Mouse (Mus musculus) retina, postnatal 7 days (tissue): ENCODE measurements around the gene Clca3a2.
A peak's percentile ranks its signal among the peaks of the same experiment; 100 is the strongest.
"Not testable (repeated sequence)": the region's sequence is repeated elsewhere in the genome, so short reads cannot be mapped to it uniquely, and the experiment has no call there.

ENCODE experiments used
- DNase-seq: peaks from one replicate; pipeline ENCODE4 v3.0.0-alpha.2; 2012; ENCODE audit warnings: low read depth, low spot score

Clca3a2 gene

DNA sequence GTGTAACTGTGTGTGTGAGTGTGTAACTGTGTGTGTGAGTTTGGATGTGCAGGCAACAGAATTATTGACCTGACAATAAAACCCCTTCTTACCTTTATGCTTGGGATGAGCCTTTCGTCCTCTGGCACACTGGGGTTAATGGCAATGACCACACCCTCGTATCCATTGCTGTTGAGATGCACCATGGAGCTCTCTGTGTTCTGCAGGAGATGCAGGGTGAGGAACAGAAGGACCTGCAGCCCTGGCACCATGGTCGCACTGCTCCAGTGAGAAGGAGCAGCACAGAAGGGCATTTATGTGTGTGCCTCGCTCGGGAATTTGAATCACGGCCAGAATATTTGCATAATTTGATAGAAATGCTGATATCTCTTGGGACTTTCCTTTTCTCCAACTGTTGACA is at the start of gene Clca3a2:
Clca3a2 (minus strand) TSS at position 276 of the 400 bp plus-strand sequence.
- not testable (repeated sequence) for DNase-seq

- no peak for DNase-seq
Measured at GRCm38 (mm10) chr3:144849584-144849983, 30.3 kb upstream of the Clca3a2 start.

DNA sequence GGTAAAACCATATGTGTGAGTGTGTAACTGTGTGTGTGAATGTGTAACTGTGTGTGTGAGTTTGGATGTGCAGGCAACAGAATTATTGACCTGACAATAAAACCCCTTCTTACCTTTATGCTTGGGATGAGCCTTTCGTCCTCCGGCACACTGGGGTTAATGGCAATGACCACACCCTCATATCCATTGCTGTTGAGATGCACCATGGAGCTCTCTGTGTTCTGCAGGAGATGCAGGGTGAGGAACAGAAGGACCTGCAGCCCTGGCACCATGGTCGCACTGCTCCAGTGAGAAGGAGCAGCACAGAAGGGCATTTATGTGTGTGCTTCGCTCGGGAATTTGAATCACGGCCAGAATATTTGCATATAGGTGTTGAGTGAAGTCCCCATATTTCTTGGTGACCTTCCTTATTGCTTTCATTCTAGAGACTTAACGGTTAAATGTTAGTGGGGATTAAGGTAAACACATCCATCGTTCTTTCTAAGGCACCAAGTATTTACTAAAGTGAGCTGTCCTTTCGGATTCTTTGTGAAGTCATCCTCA is 29.8 kb upstream of the Clca3a2 start, which contains the start of gene Clca3b:
Clca3b (minus strand) TSS at position 344 of the 543 bp plus-strand sequence.
- DNase-seq = not testable (repeated sequence)

GRCm38 (mm10) chr3:144827257-144827656 is 8.0 kb upstream of the Clca3a2 start:
- DNase-seq = no peak

DNA sequence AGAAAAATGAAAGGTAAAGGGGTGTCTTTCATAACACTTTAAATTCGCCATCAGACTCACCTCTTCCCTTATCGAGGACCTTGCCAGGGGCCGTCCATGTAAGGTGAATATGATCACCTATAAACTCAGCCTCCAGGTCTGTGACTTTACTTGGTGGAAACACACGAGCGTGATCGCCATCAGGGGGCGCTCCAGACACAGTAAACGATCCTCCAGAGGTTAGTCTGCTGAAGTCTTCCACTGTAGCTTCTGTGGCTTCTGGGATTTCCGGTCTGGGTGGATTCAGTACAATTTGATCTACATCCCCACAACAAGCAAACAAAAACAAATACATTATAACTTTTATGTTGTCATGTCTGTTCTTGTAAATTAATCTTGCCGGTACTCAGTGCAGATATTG is 5.9 kb upstream of the Clca3a2 start:
- peak; percentile 62 for DNase-seq

DNA sequence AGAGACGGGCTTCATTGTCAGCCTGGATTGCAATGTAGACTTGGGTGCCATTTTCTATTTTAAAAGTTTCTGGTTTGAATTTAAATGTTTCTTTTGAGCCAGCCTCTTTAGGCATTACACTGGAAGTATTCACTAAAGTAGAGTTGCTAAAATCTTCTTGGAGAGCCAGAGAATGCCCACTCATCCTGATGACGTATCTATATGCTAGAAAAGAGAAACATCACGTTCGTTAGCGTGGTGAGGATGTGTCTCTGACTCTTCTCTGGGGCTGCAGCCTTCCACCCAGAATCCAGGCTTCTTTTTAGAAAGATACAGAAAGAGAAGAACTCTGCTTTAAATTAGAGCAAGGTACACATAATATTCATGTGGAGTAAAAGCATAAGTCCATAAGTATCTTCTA is 4.0 kb upstream of the Clca3a2 start:
- no peak for DNase-seq

DNA sequence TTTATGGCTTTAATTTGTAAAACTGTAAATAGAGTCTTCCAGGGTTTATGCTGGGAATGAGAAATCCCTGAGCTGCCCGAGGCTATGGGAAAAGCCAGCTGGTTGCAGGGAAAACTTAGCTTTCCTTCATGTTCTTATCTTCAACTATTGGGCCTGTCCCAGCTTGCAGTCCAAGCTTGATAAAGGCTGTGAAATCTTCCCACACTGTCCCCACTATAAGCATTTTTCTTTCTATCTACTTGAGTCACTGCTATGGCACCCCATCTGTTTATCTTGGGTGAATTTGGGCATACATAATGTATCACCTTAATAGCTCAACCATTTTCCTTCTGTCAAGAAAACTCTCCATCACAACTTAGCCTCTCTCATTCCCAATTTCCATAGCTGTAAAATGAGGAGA is 1.3 kb upstream of the Clca3a2 start:
- DNase-seq = no peak

GRCm38 (mm10) chr3:144813336-144813735 is 6.0 kb downstream of the Clca3a2 start:
- DNase-seq = not testable (repeated sequence)

- DNase-seq = no peak
Measured at GRCm38 (mm10) chr3:144811821-144812220, 7.5 kb downstream of the Clca3a2 start.

DNA sequence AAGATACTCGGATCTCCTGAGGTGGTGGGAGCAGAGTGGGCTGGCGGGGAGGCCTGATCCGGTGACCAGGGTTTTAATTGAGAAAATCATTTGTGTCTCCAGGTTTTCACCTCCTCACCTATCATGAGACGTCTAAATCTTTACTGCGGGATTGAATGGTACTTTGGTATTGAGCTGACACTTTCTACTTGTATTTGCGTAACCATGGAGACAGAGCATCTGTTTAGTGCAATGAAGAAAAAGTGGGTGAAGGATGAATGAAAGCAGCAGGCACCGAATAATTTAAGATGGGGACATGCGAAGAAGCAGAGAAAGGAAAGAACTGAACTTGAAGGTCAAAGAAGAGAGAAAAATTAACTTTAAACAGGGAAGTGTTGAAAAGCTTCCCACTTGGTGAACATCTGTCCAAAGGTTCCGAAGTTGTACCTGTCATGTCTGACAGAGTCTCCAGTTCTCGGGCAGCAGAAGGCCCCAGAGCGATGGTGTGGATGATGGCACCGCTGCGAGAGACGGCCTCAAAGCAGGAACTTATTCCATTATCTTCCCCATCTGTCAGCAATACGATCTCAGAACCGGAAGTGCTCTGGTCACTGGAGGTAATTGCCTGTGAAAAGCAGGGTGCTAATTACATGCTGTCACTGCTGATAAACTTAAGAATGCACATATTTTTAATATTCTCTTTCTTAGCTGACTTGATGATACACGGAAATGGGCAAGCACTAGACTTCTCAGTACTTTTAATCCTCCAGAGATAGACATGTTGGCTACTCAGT is 11.0 kb downstream of the Clca3a2 start:
- DNase-seq = not testable (repeated sequence)

- DNase-seq = not testable (repeated sequence)
Measured at GRCm38 (mm10) chr3:144806626-144807025, 12.7 kb downstream of the Clca3a2 start.

DNA sequence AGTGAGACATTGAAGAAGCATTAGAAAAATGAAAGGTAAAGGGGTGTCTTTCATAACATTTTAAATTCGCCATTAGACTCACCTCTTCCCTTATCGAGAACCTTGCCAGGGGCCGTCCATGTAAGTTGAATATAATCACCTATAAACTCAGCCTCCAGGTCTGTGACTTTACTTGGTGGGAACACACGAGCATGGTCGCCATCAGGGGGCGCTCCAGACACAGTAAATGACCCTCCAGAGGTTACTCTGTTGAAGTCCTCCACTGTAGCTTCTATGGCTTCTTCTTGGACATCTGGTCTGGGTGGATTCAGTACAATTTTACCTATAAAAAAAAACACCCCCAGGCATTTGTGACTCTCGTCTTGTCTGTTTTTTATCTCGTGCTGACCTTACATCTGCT is 17.4 kb downstream of the Clca3a2 start:
- DNase-seq = no peak

GRCm38 (mm10) chr3:144785181-144786148 is 33.8 kb downstream of the Clca3a2 start:
- no peak for DNase-seq

- no peak for DNase-seq
Measured at GRCm38 (mm10) chr3:144765161-144765560, 54.1 kb downstream of the Clca3a2 start.

DNA sequence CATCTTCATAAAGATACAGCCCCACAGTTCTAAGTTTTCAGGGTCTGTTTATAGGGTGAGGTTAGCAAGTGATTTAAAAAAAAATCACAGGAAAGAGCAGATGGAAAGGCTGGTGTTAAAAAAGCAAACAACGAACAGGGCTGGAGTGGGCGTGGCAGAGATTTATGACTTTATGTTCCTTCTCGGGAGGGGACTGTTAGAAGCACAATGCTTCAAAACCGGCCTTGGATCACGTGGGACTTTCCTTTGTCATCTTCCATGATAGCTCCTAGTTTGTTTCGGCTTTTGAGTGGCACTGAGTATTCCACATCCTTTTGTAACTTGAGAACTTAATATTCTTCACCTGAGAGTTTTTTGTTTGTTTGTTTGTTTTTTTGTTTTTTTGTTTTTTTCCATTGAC is 57.8 kb downstream of the Clca3a2 start:
- DNase-seq = no peak

DNA sequence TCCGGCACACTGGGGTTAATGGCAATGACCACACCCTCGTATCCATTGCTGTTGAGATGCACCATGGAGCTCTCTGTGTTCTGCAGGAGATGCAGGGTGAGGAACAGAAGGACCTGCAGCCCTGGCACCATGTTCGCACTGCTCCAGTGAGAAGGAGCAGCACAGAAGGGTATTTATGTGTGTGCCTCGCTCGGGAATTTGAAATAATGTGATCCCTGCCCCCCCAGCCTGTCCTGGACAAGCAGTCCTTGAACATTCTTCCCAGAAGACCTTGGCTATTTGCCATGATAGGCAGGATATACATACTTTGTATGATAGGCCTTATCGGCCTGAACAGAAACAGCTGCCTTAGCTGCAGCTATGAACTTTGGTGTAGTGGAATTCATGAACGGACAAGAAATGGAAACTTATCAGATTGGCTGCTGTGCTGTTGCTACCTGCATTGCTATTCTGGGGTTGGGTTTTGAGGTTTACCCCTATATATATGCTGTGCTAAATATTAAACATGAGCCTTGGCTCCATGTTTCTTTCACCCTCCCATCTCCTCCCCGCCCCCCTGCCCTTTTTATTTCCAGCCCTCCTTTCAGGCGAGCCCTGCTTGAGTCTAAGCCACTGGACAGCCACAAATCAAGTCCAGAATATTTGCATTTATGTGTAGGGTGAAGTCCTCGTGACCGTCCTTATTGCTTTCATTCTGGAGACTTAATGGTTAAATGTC is 58.5 kb downstream of the Clca3a2 start, which contains the start of gene Clca3a1:
Clca3a1 (minus strand) TSS at position 386 of the 718 bp plus-strand sequence.
- no peak for DNase-seq

DNA sequence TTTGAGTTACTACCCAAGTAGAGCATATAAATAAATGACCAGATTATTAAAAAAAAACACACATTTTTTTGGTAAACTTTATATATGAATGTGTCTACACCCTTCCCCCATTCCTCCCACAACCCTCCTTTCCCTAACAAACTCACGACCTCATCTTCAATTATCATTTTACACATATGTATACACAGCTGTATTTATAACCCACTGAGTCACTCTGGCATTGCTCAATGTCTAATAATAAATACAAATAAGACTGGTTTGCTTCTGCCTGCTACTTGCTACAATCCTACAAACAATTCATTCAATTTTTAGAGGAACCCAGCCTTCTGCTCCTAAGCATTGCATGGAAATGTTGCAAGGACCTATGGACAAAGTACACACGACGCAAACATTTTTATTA is 59.6 kb downstream of the Clca3a2 start:
- no peak for DNase-seq

DNA sequence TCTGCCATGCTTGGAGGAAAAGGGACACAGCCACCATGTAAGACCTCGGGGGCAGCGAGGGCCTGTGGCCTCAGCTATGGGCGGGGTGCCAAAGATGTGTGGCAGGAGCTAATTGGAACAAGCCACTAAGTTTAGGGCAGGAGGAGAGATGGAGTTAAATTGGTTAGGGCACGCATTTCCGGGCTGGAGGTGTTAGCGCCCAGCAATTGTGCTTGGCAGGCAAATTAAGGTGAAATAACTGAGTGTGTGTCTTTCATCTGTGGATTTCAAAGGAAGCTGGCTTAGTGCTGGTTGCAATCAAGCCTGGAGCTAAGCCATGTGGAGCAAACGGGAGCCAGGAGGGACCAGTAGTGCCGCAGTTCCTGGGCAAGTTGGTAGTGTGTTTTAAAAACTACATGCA is 63.2 kb downstream of the Clca3a2 start:
- not testable (repeated sequence) for DNase-seq

- no peak for DNase-seq
Measured at GRCm38 (mm10) chr3:144753120-144753519, 66.2 kb downstream of the Clca3a2 start.

GRCm38 (mm10) chr3:144749062-144749963 is 70.0 kb downstream of the Clca3a2 start:
- DNase-seq = not testable (repeated sequence)
